8 mouse cellular contexts compared by ENCODE assay signal in genomic region chr8:70539077-70539813, GRCm38 (mm10). TPM values are rescaled to one million over a fixed set of nuclear protein-coding genes. Genes with fewer than 3 reads are reported as not detected.
DNase-seq lines count a peak whose midpoint lies in the region; ATAC-seq and TF ChIP-seq lines count a peak whose summit lies in the region.

Gene Ell (plus strand): TSS chr8:70539457.

- TF ChIP-seq POLR2A in brain, embryonic 14.5 days (IDR thresholded peaks at IDR 0.05; ENCODE audit: borderline replicate concordance, extremely low read depth, insufficient read depth, insufficient read length, poor library complexity, severe bottlenecking): peak; percentile 55; the same call in 1 of the 2 replicates
- peak; percentile 80 for TF ChIP-seq POLR2A in liver, adult 2 months (IDR thresholded peaks at IDR 0.05; ENCODE audit: extremely low read depth, insufficient read depth, low read length)
- peak; percentile 96 for TF ChIP-seq POLR2A in myocyte (IDR thresholded peaks at IDR 0.05; ENCODE audit: insufficient read length, low read depth)

- peak within 1 kb of the TSS; percentile 95 for H3K27ac ChIP-seq in heart, embryonic 11.5 days (ENCODE audit: low read depth, low read length)
- H3K27ac ChIP-seq in kidney, embryonic 16.5 days (ENCODE audit: low read length): peak within 1 kb of the TSS; percentile 98
- peak within 1 kb of the TSS; percentile 95 for H3K27ac ChIP-seq in liver, adult 2 months (replicated peaks; ENCODE audit: insufficient read depth, low read depth, low read length)

- ATAC-seq in heart, embryonic 11.5 days (replicated peaks; ENCODE audit: insufficient number of reproducible peaks, low FRiP score, low TSS enrichment): peak; percentile 83
- peak; percentile 91 for ATAC-seq in kidney, embryonic 16.5 days (ENCODE audit: low FRiP score, low TSS enrichment)

- peak within 1 kb of the TSS; percentile 98 for H3K4me2 ChIP-seq in heart, embryonic 11.5 days
- peak within 1 kb of the TSS; percentile 86 for H3K4me2 ChIP-seq in kidney, embryonic 16.5 days (replicated peaks; ENCODE audit: low read depth, low read length)
- H3K4me2 ChIP-seq in myocyte (ENCODE audit: low read depth): peak within 1 kb of the TSS; percentile 100

- H3K79me3 ChIP-seq in C2C12 (ENCODE audit: low read depth): peaks cover 40% of the 10 kb centered on the region

- H3ac ChIP-seq in C2C12 (ENCODE audit: control insufficient read depth, insufficient read length, low read depth) (peak within 1 kb of the TSS; percentile 81), myocyte (ENCODE audit: control insufficient read depth, insufficient read length) (peak within 1 kb of the TSS; percentile 51)

- no peaks in the 10 kb centered on the region for H3K9me3 ChIP-seq in erythroblast, embryonic 14.5 days (ENCODE audit: control insufficient read depth, low read length)
- no peaks in the 10 kb centered on the region for H3K9me3 ChIP-seq in heart, embryonic 11.5 days (replicated peaks; ENCODE audit: control insufficient read depth, low read length)
- H3K9me3 ChIP-seq in kidney, embryonic 16.5 days (ENCODE audit: low read length): no peaks in the 10 kb centered on the region

- H3K4me3 ChIP-seq in C2C12 (ENCODE audit: insufficient read depth, poor library complexity, severe bottlenecking) (peak within 1 kb of the TSS; percentile 98), myocyte (peak within 1 kb of the TSS; percentile 91)
- H3K4me3 ChIP-seq in erythroblast, embryonic 14.5 days (replicated peaks): peak within 1 kb of the TSS; percentile 93
- H3K4me3 ChIP-seq in heart, embryonic 11.5 days (ENCODE audit: low read depth, low read length): peak within 1 kb of the TSS; percentile 88
- H3K4me3 ChIP-seq in kidney, embryonic 16.5 days (ENCODE audit: low read length): peak within 1 kb of the TSS; percentile 92
- H3K4me3 ChIP-seq in liver, adult 2 months (ENCODE audit: insufficient read depth, low read depth, low read length): peak within 1 kb of the TSS; percentile 91

- peak; percentile 99 for DNase-seq in brain, embryonic 14.5 days (ENCODE audit: low read depth)
- DNase-seq in liver, adult 2 months (ENCODE audit: extremely low read depth, low read depth, low spot score): peak; percentile 98
- DNase-seq in splenic B cell, adult 2 months (ENCODE audit: low read depth, low spot score): peak; percentile 99

- H3K9ac ChIP-seq in heart, embryonic 11.5 days (ENCODE audit: low read depth, low read length): peak within 1 kb of the TSS; percentile 91
- H3K9ac ChIP-seq in kidney, embryonic 16.5 days (replicated peaks; ENCODE audit: low read length): peak within 1 kb of the TSS; percentile 94
- H3K9ac ChIP-seq in liver, adult 2 months (ENCODE audit: low read depth, low read length): peak within 1 kb of the TSS; percentile 96

- TF ChIP-seq CTCF in C2C12 (IDR thresholded peaks at IDR 0.05; ENCODE audit: control insufficient read depth, insufficient read depth, insufficient read length): no peak
- no peak for TF ChIP-seq CTCF in brain, embryonic 14.5 days (IDR thresholded peaks at IDR 0.05; ENCODE audit: borderline replicate concordance, extremely low read depth, insufficient read depth, insufficient read length)
- TF ChIP-seq CTCF in liver, adult 2 months (IDR thresholded peaks at IDR 0.05; ENCODE audit: low read depth, low read length): no peak

- peaks cover 48% of the 10 kb centered on the region for H3K79me2 ChIP-seq in C2C12 (ENCODE audit: control insufficient read depth, insufficient read depth)
- H3K79me2 ChIP-seq in liver, adult 2 months (ENCODE audit: control insufficient read depth, insufficient read depth, low read length): peaks cover 38% of the 10 kb centered on the region; the same call in 1 of the 2 replicates
- H3K79me2 ChIP-seq in myocyte (ENCODE audit: control insufficient read depth, insufficient read depth): peaks cover 44% of the 10 kb centered on the region

- H3K36me3 ChIP-seq in C2C12 (ENCODE audit: control insufficient read depth, insufficient read depth): peaks cover 21% of the 10 kb centered on the region
- peaks cover 56% of the 10 kb centered on the region for H3K36me3 ChIP-seq in erythroblast, embryonic 14.5 days (ENCODE audit: control insufficient read depth)
- H3K36me3 ChIP-seq in heart, embryonic 11.5 days (ENCODE audit: control insufficient read depth, insufficient read depth, low read length): peaks cover 12% of the 10 kb centered on the region
- H3K36me3 ChIP-seq in kidney, embryonic 16.5 days (ENCODE audit: insufficient read depth, low read length): peaks cover 28% of the 10 kb centered on the region
- peaks cover 16% of the 10 kb centered on the region for H3K36me3 ChIP-seq in liver, adult 2 months (ENCODE audit: control insufficient read depth, insufficient read depth, low read length)
- peaks cover 9% of the 10 kb centered on the region for H3K36me3 ChIP-seq in myocyte (ENCODE audit: control insufficient read depth, insufficient read depth)
- H3K36me3 ChIP-seq in splenic B cell, adult 2 months (ENCODE audit: control insufficient read depth, insufficient read depth, low read length, poor library complexity, severe bottlenecking): peaks cover 2% of the 10 kb centered on the region

- no peaks in the 10 kb centered on the region for H3K27me3 ChIP-seq in C2C12 (ENCODE audit: control insufficient read depth, insufficient read depth, insufficient read length)
- no peaks in the 10 kb centered on the region for H3K27me3 ChIP-seq in erythroblast, embryonic 14.5 days (ENCODE audit: control insufficient read depth)
- H3K27me3 ChIP-seq in heart, embryonic 11.5 days (ENCODE audit: control insufficient read depth, insufficient read depth, low read length): no peaks in the 10 kb centered on the region
- no peaks in the 10 kb centered on the region for H3K27me3 ChIP-seq in kidney, embryonic 16.5 days (ENCODE audit: insufficient read depth, low read length)
- no peaks in the 10 kb centered on the region for H3K27me3 ChIP-seq in liver, adult 2 months (ENCODE audit: control insufficient read depth, insufficient read depth, low read length)
- no peaks in the 10 kb centered on the region for H3K27me3 ChIP-seq in myocyte (ENCODE audit: control insufficient read depth, insufficient read depth, insufficient read length)
- no peaks in the 10 kb centered on the region for H3K27me3 ChIP-seq in splenic B cell, adult 2 months (ENCODE audit: control insufficient read depth, insufficient read depth, low read length, poor library complexity, severe bottlenecking)

- peaks cover 64% of the 10 kb centered on the region for H3K4me1 ChIP-seq in erythroblast, embryonic 14.5 days (ENCODE audit: control insufficient read depth)
- H3K4me1 ChIP-seq in heart, embryonic 11.5 days (ENCODE audit: control insufficient read depth, insufficient read depth, low read length): peaks cover 31% of the 10 kb centered on the region
- H3K4me1 ChIP-seq in kidney, embryonic 16.5 days (ENCODE audit: insufficient read depth, low read length): peaks cover 32% of the 10 kb centered on the region
- H3K4me1 ChIP-seq in liver, adult 2 months (ENCODE audit: control insufficient read depth, insufficient read depth, low read length): peaks cover 22% of the 10 kb centered on the region

- under 1% methylated on average over 58 of the region's 58 CpGs for WGBS in heart, embryonic 11.5 days (ENCODE audit: insufficient replicate concordance)
- WGBS in kidney, embryonic 16.5 days: under 1% methylated on average over 58 of the region's 58 CpGs
- WGBS in liver, adult 2 months: under 1% methylated on average over 57 of the region's 58 CpGs

TF ChIP-seq in C2C12, 6 proteins besides CTCF, POLR2A, EP300 and RAD21:
- TF ChIP-seq CEBPB (IDR thresholded peaks at IDR 0.05; ENCODE audit: low read depth) (no peak), MAX (IDR thresholded peaks at IDR 0.05) (peak; percentile 17)
TF ChIP-seq in C2C12: peak in this region for 1.

TF ChIP-seq in myocyte, 11 proteins besides CTCF, POLR2A, EP300 and RAD21:
- no peak for TF ChIP-seq MYOG (IDR thresholded peaks at IDR 0.05; ENCODE audit: control insufficient read depth in 1 of 3, insufficient read depth in 1 of 3, insufficient read length in 2 of 3, low read depth in 2 of 3)
- TF ChIP-seq SRF (IDR thresholded peaks at IDR 0.05; ENCODE audit: control insufficient read depth, insufficient read length, low read depth): peak; percentile 77
- peak; percentile 41 for TF ChIP-seq E2F4 (IDR thresholded peaks at IDR 0.05; ENCODE audit: insufficient read depth)
- TF ChIP-seq TCF3 (IDR thresholded peaks at IDR 0.05; ENCODE audit: insufficient read length, low read depth): no peak
- no peak for TF ChIP-seq TCF12 (IDR thresholded peaks at IDR 0.05; ENCODE audit: insufficient read depth, poor library complexity, severe bottlenecking)
- no peak for TF ChIP-seq CEBPB (IDR thresholded peaks at IDR 0.05; ENCODE audit: insufficient read depth, poor library complexity, severe bottlenecking)
- TF ChIP-seq MAX (IDR thresholded peaks at IDR 0.05; ENCODE audit: low read depth): no peak
- no peak for TF ChIP-seq MYOD1 (IDR thresholded peaks at IDR 0.05; ENCODE audit: control insufficient read depth in 1 of 3, insufficient read length in 2 of 3, low read depth in 2 of 3)
- peak; percentile 97 for TF ChIP-seq POLR2AphosphoS2 (IDR thresholded peaks at IDR 0.05; ENCODE audit: insufficient read length, low read depth)
- no peak for TF ChIP-seq REST (IDR thresholded peaks at IDR 0.05; ENCODE audit: insufficient read depth, insufficient read length)
- TF ChIP-seq USF1 (IDR thresholded peaks at IDR 0.05; ENCODE audit: low read depth): no peak

RNA-seq across cellular contexts. Expression of gene Ell, which starts in this region (rescaled TPM):
- polyA plus RNA-seq in C2C12 (2012; fragmentation: generic; extraction: Trizol) (12.3 TPM), myocyte (2012; fragmentation: generic; extraction: Trizol) (12.7 TPM)
- 26.6 and 27.0 TPM in 2 replicates for polyA plus RNA-seq in brain, embryonic 14.5 days (2012; rRNA removed)
- polyA plus RNA-seq in erythroblast, embryonic 14.5 days (2012): 3.3 and 3.8 TPM in 2 replicates
- 14.1 and 14.7 TPM in 2 replicates for polyA plus RNA-seq in heart, embryonic 11.5 days (2014; fragmentation: Nextera tagmentation; extraction: Ambion mirVana)
- 24.1 and 25.1 TPM in 2 replicates for polyA plus RNA-seq in kidney, embryonic 16.5 days (2015; fragmentation: Nextera tagmentation; extraction: Ambion mirVana)
- 10.0 and 13.6 TPM in 2 replicates for total RNA-seq in liver, adult 2 months (2014; rRNA removed)
- 19.6 and 25.0 TPM in 2 replicates for polyA plus RNA-seq in liver, adult 2 months (2012; rRNA removed)

Comparison
In these comparisons a context has a peak if more than half of its experiments do, and no peak if none do; other contexts are left out.
1. Peak in every context shown above with its lines: DNase-seq, ATAC-seq, H3K4me3 ChIP-seq and H3K27ac ChIP-seq.